Mouse (Mus musculus): ENCODE results near the gene Rbbp6. TPM values are rescaled to one million over a fixed set of nuclear protein-coding genes. Genes with fewer than 3 reads are reported as not detected.

Rbbp6 gene
- polyA plus RNA-seq, 1 experiment from 2014 or later: 31.6 TPM

- H3K36me3 ChIP-seq (ENCODE audit: control insufficient read depth, insufficient read depth, low read length): no peaks in the 10 kb centered on the region; the same call in 1 of the 2 replicates
- ATAC-seq (ENCODE audit: low FRiP score, low TSS enrichment) (no peak), DNase-seq (peak; percentile 40)
- peaks cover 27% of the 10 kb centered on the region for H3K4me1 ChIP-seq (ENCODE audit: control insufficient read depth, insufficient read depth, low read length)
- no peaks in the 10 kb centered on the region for H3K9me3 ChIP-seq (ENCODE audit: control insufficient read depth, low read length)
- peak overlapping the region; percentile 98 for H3K4me3 ChIP-seq (replicated peaks; ENCODE audit: low read depth, low read length)
- 58% methylated on average over 4 of the region's 4 CpGs for WGBS
- H3K4me2 ChIP-seq (ENCODE audit: low read length): peak overlapping the region; percentile 94
- no peaks in the 10 kb centered on the region for H3K27me3 ChIP-seq (ENCODE audit: control insufficient read depth, insufficient read depth, low read length)
- H3K9ac ChIP-seq (replicated peaks; ENCODE audit: low read length): peak overlapping the region; percentile 99
- peak overlapping the region; percentile 91; the same call in 1 of the 2 replicates for H3K27ac ChIP-seq (replicated peaks; ENCODE audit: low read depth, low read length)
Observed at GRCm38 (mm10) chr7:122968751-122969150, 3.3 kb downstream of the Rbbp6 start.

GRCm38 (mm10) chr7:122969231-122970032, 3.9 kb downstream of the Rbbp6 start:
- WGBS: under 1% methylated on average over 62 of the region's 62 CpGs
- DNase-seq (peak; percentile 99), ATAC-seq (ENCODE audit: low FRiP score, low TSS enrichment) (peak; percentile 99)
- Histone ChIP-seq H3K27me3 (ENCODE audit: control insufficient read depth, insufficient read depth, low read length) (no peaks in the 10 kb centered on the region), H3K9ac (replicated peaks; ENCODE audit: low read length) (peak overlapping the region; percentile 99), H3K4me2 (ENCODE audit: low read length) (peak overlapping the region; percentile 94), H3K9me3 (ENCODE audit: control insufficient read depth, low read length) (no peaks in the 10 kb centered on the region), H3K36me3 (ENCODE audit: control insufficient read depth, insufficient read depth, low read length) (no peaks in the 10 kb centered on the region; the same call in 1 of the 2 replicates), H3K4me1 (ENCODE audit: control insufficient read depth, insufficient read depth, low read length) (peaks cover 34% of the 10 kb centered on the region), H3K27ac (replicated peaks; ENCODE audit: low read depth, low read length) (peak overlapping the region; percentile 91), H3K4me3 (replicated peaks; ENCODE audit: low read depth, low read length) (peak overlapping the region; percentile 98)

- H3K4me3 ChIP-seq (replicated peaks; ENCODE audit: low read depth, low read length): peak overlapping the region; percentile 98
- H3K4me2 ChIP-seq (ENCODE audit: low read length): peak overlapping the region; percentile 94
- peak overlapping the region; percentile 99 for H3K9ac ChIP-seq (replicated peaks; ENCODE audit: low read length)
- no peaks in the 10 kb centered on the region for H3K27me3 ChIP-seq (ENCODE audit: control insufficient read depth, insufficient read depth, low read length)
- H3K27ac ChIP-seq (replicated peaks; ENCODE audit: low read depth, low read length): peak overlapping the region; percentile 91
- H3K9me3 ChIP-seq (ENCODE audit: control insufficient read depth, low read length): no peaks in the 10 kb centered on the region
- peaks cover 37% of the 10 kb centered on the region for H3K4me1 ChIP-seq (ENCODE audit: control insufficient read depth, insufficient read depth, low read length)
- WGBS: under 1% methylated on average over 55 of the region's 69 CpGs
- H3K36me3 ChIP-seq (ENCODE audit: control insufficient read depth, insufficient read depth, low read length): no peaks in the 10 kb centered on the region; the same call in 1 of the 2 replicates
- ATAC-seq (ENCODE audit: low FRiP score, low TSS enrichment) (peak; percentile 66; the same call in 1 of the 2 replicates), DNase-seq (peak; percentile 69)
Observed at GRCm38 (mm10) chr7:122970119-122970781, 4.8 kb downstream of the Rbbp6 start.

- Histone ChIP-seq H3K9me3 (ENCODE audit: control insufficient read depth, low read length) (no peaks in the 10 kb centered on the region), H3K27me3 (ENCODE audit: control insufficient read depth, insufficient read depth, low read length) (no peaks in the 10 kb centered on the region), H3K9ac (replicated peaks; ENCODE audit: low read length) (peak overlapping the region; percentile 99), H3K4me3 (replicated peaks; ENCODE audit: low read depth, low read length) (peak overlapping the region; percentile 98), H3K4me2 (ENCODE audit: low read length) (peak overlapping the region; percentile 94), H3K36me3 (ENCODE audit: control insufficient read depth, insufficient read depth, low read length) (peaks cover 3% of the 10 kb centered on the region; the same call in 1 of the 2 replicates), H3K4me1 (ENCODE audit: control insufficient read depth, insufficient read depth, low read length) (peaks cover 42% of the 10 kb centered on the region), H3K27ac (replicated peaks; ENCODE audit: low read depth, low read length) (no peak overlapping the region)
- under 1% methylated on average over 14 of the region's 14 CpGs for WGBS
- ATAC-seq (ENCODE audit: low FRiP score, low TSS enrichment) (no peak), DNase-seq (peak; percentile 5)
Observed at GRCm38 (mm10) chr7:122970864-122971420, 5.5 kb downstream of the Rbbp6 start.

- Histone ChIP-seq H3K36me3 (ENCODE audit: control insufficient read depth, insufficient read depth, low read length) (peaks cover 8% of the 10 kb centered on the region), H3K4me1 (ENCODE audit: control insufficient read depth, insufficient read depth, low read length) (peaks cover 42% of the 10 kb centered on the region), H3K9ac (replicated peaks; ENCODE audit: low read length) (peak overlapping the region; percentile 99; the same call in 1 of the 2 replicates), H3K27me3 (ENCODE audit: control insufficient read depth, insufficient read depth, low read length) (no peaks in the 10 kb centered on the region), H3K9me3 (ENCODE audit: control insufficient read depth, low read length) (no peaks in the 10 kb centered on the region), H3K4me2 (ENCODE audit: low read length) (peak overlapping the region; percentile 94), H3K4me3 (replicated peaks; ENCODE audit: low read depth, low read length) (peak overlapping the region; percentile 98), H3K27ac (replicated peaks; ENCODE audit: low read depth, low read length) (no peak overlapping the region)
- WGBS: 93% methylated on average over 4 of the region's 4 CpGs
- no peak for DNase-seq
- ATAC-seq (ENCODE audit: low FRiP score, low TSS enrichment): no peak
Observed at GRCm38 (mm10) chr7:122972006-122972689, 6.7 kb downstream of the Rbbp6 start.

- peaks cover 7% of the 10 kb centered on the region for H3K4me1 ChIP-seq (ENCODE audit: control insufficient read depth, insufficient read depth, low read length)
- no peak for ATAC-seq (ENCODE audit: low FRiP score, low TSS enrichment)
- WGBS: 90% methylated on average over 1 of the region's 1 CpGs
- peaks cover 38% of the 10 kb centered on the region for H3K36me3 ChIP-seq (ENCODE audit: control insufficient read depth, insufficient read depth, low read length)
- DNase-seq: no peak
- H3K4me2 ChIP-seq (ENCODE audit: low read length): no peak overlapping the region
- no peak overlapping the region for H3K4me3 ChIP-seq (replicated peaks; ENCODE audit: low read depth, low read length)
- H3K27ac ChIP-seq (replicated peaks; ENCODE audit: low read depth, low read length): no peak overlapping the region
- no peaks in the 10 kb centered on the region for H3K9me3 ChIP-seq (ENCODE audit: control insufficient read depth, low read length)
- no peak overlapping the region for H3K9ac ChIP-seq (replicated peaks; ENCODE audit: low read length)
- H3K27me3 ChIP-seq (ENCODE audit: control insufficient read depth, insufficient read depth, low read length): no peaks in the 10 kb centered on the region
Observed at GRCm38 (mm10) chr7:122979514-122979913, 14.0 kb downstream of the Rbbp6 start.

GRCm38 (mm10) chr7:122998189-122998588, 32.7 kb downstream of the Rbbp6 start:
- Histone ChIP-seq H3K27me3 (ENCODE audit: control insufficient read depth, insufficient read depth, low read length) (no peaks in the 10 kb centered on the region), H3K36me3 (ENCODE audit: control insufficient read depth, insufficient read depth, low read length) (peaks cover 93% of the 10 kb centered on the region)
- 91% methylated on average over 3 of the region's 3 CpGs for WGBS

GRCm38 (mm10) chr7:122999871-123000396, 34.4 kb downstream of the Rbbp6 start:
- WGBS: 94% methylated on average over 11 of the region's 11 CpGs
- Histone ChIP-seq H3K9ac (replicated peaks; ENCODE audit: low read length) (no peak overlapping the region), H3K4me3 (replicated peaks; ENCODE audit: low read depth, low read length) (no peak overlapping the region), H3K36me3 (ENCODE audit: control insufficient read depth, insufficient read depth, low read length) (peaks cover 94% of the 10 kb centered on the region), H3K27ac (replicated peaks; ENCODE audit: low read depth, low read length) (no peak overlapping the region), H3K4me2 (ENCODE audit: low read length) (no peak overlapping the region), H3K27me3 (ENCODE audit: control insufficient read depth, insufficient read depth, low read length) (no peaks in the 10 kb centered on the region), H3K4me1 (ENCODE audit: control insufficient read depth, insufficient read depth, low read length) (no peaks in the 10 kb centered on the region), H3K9me3 (ENCODE audit: control insufficient read depth, low read length) (no peaks in the 10 kb centered on the region)
- no peak for DNase-seq
- no peak for ATAC-seq (ENCODE audit: low FRiP score, low TSS enrichment)

More at GRCm38 (mm10) chr7:122998189-122998588, 32.7 kb downstream of the Rbbp6 start:
- ATAC-seq (ENCODE audit: low FRiP score, low TSS enrichment) (no peak), DNase-seq (peak; percentile 35)
- Histone ChIP-seq H3K4me3 (replicated peaks; ENCODE audit: low read depth, low read length) (no peak overlapping the region), H3K4me1 (ENCODE audit: control insufficient read depth, insufficient read depth, low read length) (no peaks in the 10 kb centered on the region), H3K9me3 (ENCODE audit: control insufficient read depth, low read length) (no peaks in the 10 kb centered on the region), H3K9ac (replicated peaks; ENCODE audit: low read length) (no peak overlapping the region), H3K4me2 (ENCODE audit: low read length) (no peak overlapping the region), H3K27ac (replicated peaks; ENCODE audit: low read depth, low read length) (no peak overlapping the region)
